Mouse (Mus musculus) ES-E14 (cell line): Measurements from ENCODE around the gene Cdk5rap3.

ENCODE experiments used
- CHD2 ChIP-seq: IDR thresholded peaks from 2 replicates; pipeline ENCODE4 v1.6.1; 2014; ENCODE audit warnings: mild to moderate bottlenecking, low read depth, low read length, inconsistent platforms
- HCFC1 ChIP-seq: IDR thresholded peaks from 2 replicates; pipeline ENCODE4 v1.6.1; 2012; ENCODE audit warnings: low read length, inconsistent platforms, borderline replicate concordance; ENCODE audit not compliant: insufficient read depth
- MAFK ChIP-seq: IDR thresholded peaks from 2 replicates; pipeline ENCODE4 v1.6.1; 2014; ENCODE audit warnings: mild to moderate bottlenecking, low read depth, low read length, inconsistent platforms; ENCODE audit not compliant: insufficient read depth
- ZC3H11A ChIP-seq: IDR thresholded peaks from 2 replicates; pipeline ENCODE4 v1.6.1; 2012; ENCODE audit warnings: low read depth, mild to moderate bottlenecking, inconsistent platforms, low read length, borderline replicate concordance
- ZNF384 ChIP-seq: IDR thresholded peaks from 2 replicates; pipeline ENCODE4 v1.6.1; 2012; ENCODE audit warnings: low read depth, low read length, inconsistent platforms

GRCm38 (mm10) chr11:96937549-96938425, 21.5 kb upstream of the Cdk5rap3 start:
- TF ChIP-seq HCFC1 (no peak), ZNF384 (no peak), CHD2 (no peak), ZC3H11A (no peak), MAFK (no peak)
